Mouse (Mus musculus) brain, embryonic 14.5 days (tissue): ENCODE results near the gene Ccdc189.

Source experiments
- CTCF ChIP-seq: fragments of 200-500 bp; IDR thresholded peaks from 2 replicates; pipeline ENCODE4 v1.5.1; 2012; ENCODE audit warnings: inconsistent platforms, mild to moderate bottlenecking, moderate library complexity, borderline replicate concordance; ENCODE audit not compliant: insufficient read depth, insufficient read length; ENCODE audit errors: extremely low read depth
- POLR2A ChIP-seq: fragments of 200-500 bp; IDR thresholded peaks from 2 replicates; pipeline ENCODE4 v1.6.1; 2012; ENCODE audit warnings: mild to moderate bottlenecking, inconsistent platforms, borderline replicate concordance; ENCODE audit not compliant: poor library complexity, insufficient read depth, insufficient read length, severe bottlenecking; ENCODE audit errors: extremely low read depth

GRCm38 (mm10) chr7:127611561-127611960, 23.2 kb upstream of the Ccdc189 start:
- TF ChIP-seq POLR2A = no peak
- no peak for TF ChIP-seq CTCF
